Mouse (Mus musculus) kidney, embryonic 15.5 days (tissue): ENCODE results near the gene Ank. TPM values are rescaled to one million over a fixed set of nuclear protein-coding genes. Genes with fewer than 3 reads are reported as not detected.

Experiments used
- ATAC-seq: fragments of 200-750 bp; cut with Nextera tagmentation; replicated peaks from 2 replicates; pipeline ENCODE4 v1.8.0; 2017; ENCODE audit warnings: moderate TSS enrichment; ENCODE audit not compliant: low FRiP score
- H3K27ac ChIP-seq: fragments of 300-500 bp; sonication (generic); 2 replicates; pipeline ENCODE4 v1.5.1; 2015; ENCODE audit warnings: mild to moderate bottlenecking, inconsistent platforms
- H3K27me3 ChIP-seq: fragments of 300-500 bp; sonication (generic); 2 replicates; pipeline ENCODE4 v1.6.1; 2015; ENCODE audit warnings: inconsistent platforms
- H3K36me3 ChIP-seq: fragments of 300-500 bp; sonication (generic); 2 replicates; pipeline ENCODE4 v1.6.1; 2015; ENCODE audit warnings: inconsistent platforms
- H3K4me1 ChIP-seq: fragments of 300-500 bp; sonication (generic); 2 replicates; pipeline ENCODE4 v1.6.1; 2015; ENCODE audit warnings: inconsistent platforms
- H3K4me2 ChIP-seq: fragments of 300-500 bp; sonication (generic); 2 replicates; pipeline ENCODE4 v1.6.1; 2015; ENCODE audit warnings: moderate library complexity, mild to moderate bottlenecking, inconsistent platforms
- H3K4me3 ChIP-seq: fragments of 300-500 bp; sonication (generic); replicated peaks from 2 replicates; pipeline ENCODE4 v1.5.1; 2015; ENCODE audit warnings: mild to moderate bottlenecking, inconsistent platforms
- H3K9ac ChIP-seq: fragments of 300-500 bp; sonication (generic); 2 replicates; pipeline ENCODE4 v1.6.1; 2015; ENCODE audit warnings: mild to moderate bottlenecking, inconsistent platforms
- H3K9me3 ChIP-seq: fragments of 300-500 bp; sonication (generic); replicated peaks from 2 replicates; pipeline ENCODE4 v1.6.1; 2016; ENCODE audit warnings: inconsistent platforms
- WGBS: fragments of 180-500 bp; shearing (Covaris S2); methylation state at CpG from one replicate; pipeline ENCODE4 v1.1.7; 2015; ENCODE audit warnings: mixed read lengths; 5-methylcytosine and 5-hydroxymethylcytosine counted together
- polyA plus RNA-seq: library from polyadenylated mRNA; unstranded; fragments of >200 nt; fragmentation: Nextera tagmentation; extraction: Ambion mirVana; gene quantifications from 2 replicates; pipeline ENCODE4 v1.2.1, GENCODE M21; 2015

The Ank gene
- polyA plus RNA-seq, 1 experiment from 2014 or later = 8.8 TPM

DNA sequence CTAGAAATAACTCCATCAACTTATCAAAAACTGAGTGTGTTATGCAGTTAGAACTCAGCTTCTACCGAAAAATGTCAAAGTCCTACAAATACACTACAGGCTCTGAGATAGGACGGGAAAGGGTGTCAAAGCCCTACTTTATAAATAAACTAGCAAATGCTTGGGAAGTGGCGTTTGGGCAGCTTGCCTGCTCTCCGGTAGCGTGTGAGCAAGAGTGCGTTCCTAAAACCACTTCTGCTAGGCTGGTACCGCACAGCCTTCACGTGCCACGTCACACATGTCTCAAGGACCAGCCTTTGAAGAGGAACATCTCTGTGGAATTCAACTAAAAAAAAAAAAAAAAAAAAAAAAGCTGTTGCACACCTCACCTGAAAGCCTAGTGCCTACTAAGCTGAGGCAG lies 36.7 kb downstream of the Ank start:
- 77% methylated on average over 9 of the region's 9 CpGs for WGBS
- no peak overlapping the region for H3K4me2 ChIP-seq
- H3K4me3 ChIP-seq = no peak overlapping the region
- no peak overlapping the region for H3K9ac ChIP-seq
- H3K4me1 ChIP-seq = peaks cover 18% of the 10 kb centered on the region
- no peak for ATAC-seq
- no peaks in the 10 kb centered on the region for H3K36me3 ChIP-seq
- no peak overlapping the region for H3K27ac ChIP-seq
- no peaks in the 10 kb centered on the region for H3K27me3 ChIP-seq
- H3K9me3 ChIP-seq = no peaks in the 10 kb centered on the region

DNA sequence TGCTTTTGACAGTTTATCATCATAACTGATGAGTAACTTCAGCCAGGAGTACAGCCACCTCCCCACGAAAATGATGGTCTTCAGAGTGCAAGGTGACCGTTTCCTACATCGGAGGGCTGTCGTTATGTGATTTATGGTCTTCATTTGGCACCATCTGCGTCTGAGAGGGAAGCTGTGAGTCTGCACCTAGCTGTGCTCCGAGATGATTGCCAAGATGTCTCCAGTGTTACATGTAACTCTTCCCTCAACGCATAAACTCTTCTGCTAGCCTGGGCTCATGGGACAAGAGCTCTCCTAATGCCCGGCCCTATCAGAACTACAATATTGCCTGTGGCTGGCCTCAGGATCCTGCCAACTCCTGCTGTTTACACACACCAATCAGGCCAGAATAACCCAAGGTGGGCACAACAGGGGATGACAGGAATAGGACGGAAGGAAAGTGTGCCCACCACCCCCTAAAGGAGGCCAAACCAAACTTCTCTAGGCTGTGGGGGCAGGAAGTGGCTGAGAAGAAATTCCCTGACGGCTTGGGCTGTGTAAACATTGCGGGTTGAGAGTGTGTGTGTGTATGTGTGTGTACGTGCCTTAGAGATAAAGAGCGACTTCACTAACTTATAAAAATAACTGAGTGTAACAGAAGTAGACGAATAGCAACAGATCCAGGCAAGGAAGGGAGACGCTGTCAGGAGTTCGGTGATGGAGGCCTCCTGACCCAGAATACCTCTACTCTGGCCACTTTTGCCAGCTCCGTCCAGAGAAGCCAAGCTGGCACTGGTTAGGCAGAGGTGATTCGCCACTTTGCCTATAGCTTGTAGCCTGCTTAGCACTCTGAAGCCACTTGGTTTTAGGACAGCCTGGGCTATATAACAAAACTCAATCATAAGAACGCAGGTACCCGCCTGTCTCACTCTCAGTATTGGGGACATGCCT lies 37.6 kb downstream of the Ank start:
- Histone ChIP-seq H3K9ac (no peak overlapping the region), H3K36me3 (no peaks in the 10 kb centered on the region), H3K9me3 (no peaks in the 10 kb centered on the region), H3K27me3 (no peaks in the 10 kb centered on the region), H3K4me2 (no peak overlapping the region), H3K4me3 (no peak overlapping the region), H3K27ac (no peak overlapping the region), H3K4me1 (peaks cover 18% of the 10 kb centered on the region)
- 49% methylated on average over 20 of the region's 20 CpGs for WGBS
- no peak; the same call in 1 of the 2 replicates for ATAC-seq

DNA sequence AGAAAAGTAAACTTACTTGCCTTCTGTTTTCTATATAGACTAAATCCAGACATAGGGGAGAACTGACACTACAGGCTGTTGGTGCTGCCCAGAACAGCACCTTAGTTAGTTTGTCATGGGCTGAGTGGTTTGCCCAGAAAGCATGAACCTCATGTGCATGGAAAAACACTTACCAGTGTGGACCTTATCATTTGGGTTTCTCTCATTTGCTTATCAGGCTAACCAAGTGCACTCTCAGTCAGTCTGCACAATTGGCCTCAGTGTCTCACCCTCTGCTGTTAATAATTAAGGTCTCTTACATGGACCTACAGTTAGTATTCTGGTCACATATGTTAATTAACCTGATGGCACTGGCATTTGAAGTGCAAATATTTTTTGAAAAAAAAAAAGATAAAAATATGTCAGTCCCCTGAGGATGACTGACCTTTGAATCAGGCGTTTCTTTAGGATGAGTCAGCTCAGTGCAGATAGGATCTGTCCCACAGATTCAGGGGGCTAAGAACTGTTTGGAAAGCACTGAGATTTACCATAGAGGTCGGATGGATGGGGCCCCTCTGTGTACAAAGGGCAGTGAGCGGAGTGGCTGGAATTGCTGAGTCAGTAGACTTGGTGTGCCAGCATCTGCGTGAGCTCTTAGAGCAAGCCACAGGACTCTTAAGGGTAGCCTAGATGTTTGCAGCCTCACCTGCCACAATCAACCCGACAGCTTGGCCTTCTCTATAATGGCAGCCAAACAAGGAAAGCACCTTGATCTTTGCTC lies 39.8 kb downstream of the Ank start:
- Histone ChIP-seq H3K9ac (no peak overlapping the region), H3K27me3 (no peaks in the 10 kb centered on the region), H3K9me3 (no peaks in the 10 kb centered on the region), H3K36me3 (no peaks in the 10 kb centered on the region), H3K4me3 (no peak overlapping the region), H3K4me1 (peaks cover 18% of the 10 kb centered on the region), H3K27ac (no peak overlapping the region; the same call in 1 of the 2 replicates), H3K4me2 (no peak overlapping the region)
- peak; percentile 66; the same call in 1 of the 2 replicates for ATAC-seq
- WGBS = 57% methylated on average over 5 of the region's 5 CpGs

DNA sequence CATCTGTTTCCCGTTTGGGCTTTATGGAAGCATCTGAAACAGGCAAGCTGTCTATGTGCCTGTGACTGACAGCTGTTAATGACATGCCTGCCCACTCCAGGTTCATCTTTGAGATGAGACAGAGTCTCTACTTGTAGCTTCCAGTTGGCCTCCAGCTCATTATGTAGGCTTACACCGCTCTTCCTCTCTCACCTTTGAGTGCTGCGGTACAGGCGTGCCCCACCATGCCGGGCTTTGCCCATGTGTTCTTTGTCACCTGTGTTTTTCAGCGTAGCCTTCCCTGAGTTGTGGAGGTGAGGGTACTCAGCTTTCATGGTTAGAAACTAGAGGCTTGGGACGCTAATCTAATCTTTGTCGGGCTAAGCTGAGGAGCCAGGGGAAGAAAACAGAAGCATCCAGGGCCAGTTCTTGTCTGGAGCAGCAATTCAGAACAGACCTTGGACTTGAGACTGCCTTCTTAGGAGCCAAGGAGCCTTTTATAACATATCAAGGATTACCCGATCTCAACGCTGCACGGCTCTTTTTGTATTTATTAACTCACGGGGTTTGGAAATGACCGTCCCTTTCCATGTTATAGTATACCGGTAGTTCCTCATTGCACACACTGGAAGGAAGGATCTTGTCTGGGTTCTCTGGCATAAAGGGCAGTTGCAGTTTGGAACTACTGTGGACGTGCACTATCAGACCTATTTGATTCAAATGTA lies 40.6 kb downstream of the Ank start:
- no peak overlapping the region for H3K4me2 ChIP-seq
- H3K27me3 ChIP-seq = no peaks in the 10 kb centered on the region
- no peaks in the 10 kb centered on the region for H3K36me3 ChIP-seq
- H3K9me3 ChIP-seq = no peaks in the 10 kb centered on the region
- no peak overlapping the region for H3K9ac ChIP-seq
- WGBS = 90% methylated on average over 15 of the region's 15 CpGs
- H3K4me1 ChIP-seq = peaks cover 18% of the 10 kb centered on the region
- no peak overlapping the region for H3K27ac ChIP-seq
- ATAC-seq = 0 out of 2 replicates have a peak, but pooled peaks have one; percentile 7
- H3K4me3 ChIP-seq = no peak overlapping the region

DNA sequence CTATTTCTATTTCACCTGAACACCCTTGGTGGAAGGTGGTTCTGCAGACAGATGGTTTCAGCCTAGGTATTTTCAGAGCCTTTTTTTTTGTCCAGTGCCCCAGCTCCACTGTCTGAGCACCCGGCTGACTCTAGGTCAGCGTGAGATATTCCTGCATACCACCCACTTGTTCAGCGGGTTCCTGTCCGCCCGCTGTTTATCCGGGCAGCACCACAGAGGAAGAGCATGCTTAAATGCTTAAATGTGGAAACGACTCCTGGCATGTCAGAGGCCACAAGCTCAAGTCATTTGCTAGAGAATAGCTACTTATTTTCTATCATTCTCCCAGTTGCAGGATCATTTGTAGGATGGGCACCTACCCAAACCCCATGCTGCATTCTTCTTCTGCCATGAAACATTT lies 41.7 kb downstream of the Ank start:
- Histone ChIP-seq H3K27me3 (no peaks in the 10 kb centered on the region), H3K4me1 (peaks cover 18% of the 10 kb centered on the region), H3K4me3 (no peak overlapping the region), H3K9ac (no peak overlapping the region), H3K36me3 (no peaks in the 10 kb centered on the region), H3K9me3 (no peaks in the 10 kb centered on the region), H3K4me2 (no peak overlapping the region), H3K27ac (no peak overlapping the region)
- no peak for ATAC-seq
- WGBS = 84% methylated on average over 7 of the region's 7 CpGs

DNA sequence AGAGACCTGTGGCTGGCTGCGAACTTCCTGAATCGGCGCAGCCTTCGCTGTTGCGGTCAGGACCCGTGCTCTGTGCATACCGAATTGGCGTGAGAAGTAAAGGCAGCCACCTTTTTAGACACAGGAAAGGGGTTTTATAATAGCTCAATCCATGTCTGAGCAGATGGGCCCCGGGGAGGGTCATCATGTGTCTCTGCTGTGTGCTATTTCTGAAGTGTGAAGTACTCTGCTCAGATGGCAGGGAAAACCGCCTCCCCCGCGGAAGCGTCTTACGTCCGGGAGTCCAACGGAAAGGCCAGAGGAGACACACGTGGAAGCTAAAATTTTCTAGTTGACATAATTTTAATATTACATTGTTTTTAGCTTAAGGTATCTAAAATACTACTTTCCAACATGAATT lies 42.5 kb downstream of the Ank start:
- Histone ChIP-seq H3K27me3 (no peaks in the 10 kb centered on the region), H3K9me3 (no peaks in the 10 kb centered on the region), H3K9ac (no peak overlapping the region), H3K27ac (no peak overlapping the region), H3K36me3 (no peaks in the 10 kb centered on the region), H3K4me2 (no peak overlapping the region), H3K4me1 (peaks cover 11% of the 10 kb centered on the region), H3K4me3 (no peak overlapping the region)
- no peak for ATAC-seq
- 85% methylated on average over 17 of the region's 17 CpGs for WGBS

DNA sequence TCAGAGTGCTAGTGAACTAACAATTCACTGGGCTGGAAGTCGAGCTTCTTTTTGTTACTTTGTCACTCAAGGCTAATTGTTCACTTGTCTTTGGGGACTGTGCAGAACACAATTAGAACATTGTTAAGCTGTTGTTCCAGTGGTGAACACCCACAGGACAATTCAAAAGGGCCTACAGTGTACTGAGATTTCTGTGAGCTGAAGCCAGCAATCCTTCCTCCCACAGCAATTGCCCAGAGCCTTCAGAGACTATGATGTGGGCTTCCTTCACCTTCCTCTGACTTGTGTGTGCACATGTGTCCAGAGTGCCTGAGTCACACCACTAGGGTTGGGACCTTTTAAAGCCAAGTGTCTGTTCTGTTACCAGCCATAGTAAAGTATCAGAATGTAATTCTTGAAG lies 50.5 kb downstream of the Ank start:
- Histone ChIP-seq H3K36me3 (no peaks in the 10 kb centered on the region), H3K4me1 (0 out of 2 replicates have a peak, but pooled peaks cover 3% of the 10 kb centered on the region), H3K27me3 (no peaks in the 10 kb centered on the region), H3K9me3 (no peaks in the 10 kb centered on the region), H3K9ac (no peak overlapping the region), H3K4me3 (no peak overlapping the region), H3K4me2 (no peak overlapping the region), H3K27ac (no peak overlapping the region)
- ATAC-seq = no peak
- WGBS = 73% methylated on average over 1 of the region's 1 CpGs

DNA sequence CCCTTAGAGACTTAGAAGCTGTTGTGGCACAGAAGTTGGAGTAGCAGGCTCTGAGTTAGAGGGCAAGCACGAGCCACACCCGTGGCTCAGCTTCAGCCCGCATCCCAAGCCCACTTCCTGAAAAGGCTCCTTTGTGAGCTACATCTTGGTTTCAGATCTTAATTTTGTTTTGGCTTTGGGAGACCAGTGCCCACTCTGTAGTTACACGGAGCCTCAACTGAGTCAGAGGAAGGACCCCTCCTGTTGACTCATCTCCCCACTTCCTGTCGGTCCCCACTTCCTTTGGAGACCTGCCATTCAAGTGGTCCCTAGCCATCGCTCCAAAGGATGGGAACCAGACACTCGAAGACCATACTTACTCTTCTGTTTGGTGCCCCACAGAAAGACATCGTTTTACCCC lies 51.5 kb downstream of the Ank start:
- Histone ChIP-seq H3K9ac (no peak overlapping the region), H3K27ac (no peak overlapping the region), H3K9me3 (no peaks in the 10 kb centered on the region), H3K4me3 (no peak overlapping the region), H3K4me2 (no peak overlapping the region), H3K36me3 (no peaks in the 10 kb centered on the region), H3K27me3 (no peaks in the 10 kb centered on the region), H3K4me1 (0 out of 2 replicates have a peak, but pooled peaks cover 3% of the 10 kb centered on the region)
- 80% methylated on average over 8 of the region's 8 CpGs for WGBS
- no peak for ATAC-seq

DNA sequence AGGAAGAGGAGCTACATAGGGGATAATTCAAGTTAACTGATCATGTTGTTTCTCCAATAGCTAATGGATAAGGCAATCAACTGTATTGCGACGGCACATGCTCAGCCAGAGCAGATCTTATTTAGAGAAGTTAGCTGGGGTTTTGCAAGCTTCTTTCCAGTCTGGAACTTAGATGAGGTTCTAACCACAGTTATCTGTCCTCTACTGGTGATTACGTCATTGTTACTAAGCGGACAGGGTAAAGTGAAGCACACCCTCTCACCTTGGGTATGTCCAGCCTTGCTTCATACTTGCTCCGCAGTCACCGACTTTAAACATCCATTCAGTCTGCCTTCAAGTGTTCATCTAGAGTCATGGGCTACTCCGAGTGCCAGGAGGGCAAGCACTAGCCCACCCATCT lies 53.4 kb downstream of the Ank start:
- Histone ChIP-seq H3K27ac (no peak overlapping the region), H3K4me2 (no peak overlapping the region), H3K27me3 (no peaks in the 10 kb centered on the region), H3K4me3 (no peak overlapping the region), H3K4me1 (0 out of 2 replicates have a peak, but pooled peaks cover 3% of the 10 kb centered on the region), H3K9me3 (no peaks in the 10 kb centered on the region), H3K9ac (no peak overlapping the region), H3K36me3 (no peaks in the 10 kb centered on the region)
- WGBS = 96% methylated on average over 7 of the region's 7 CpGs
- no peak for ATAC-seq

DNA sequence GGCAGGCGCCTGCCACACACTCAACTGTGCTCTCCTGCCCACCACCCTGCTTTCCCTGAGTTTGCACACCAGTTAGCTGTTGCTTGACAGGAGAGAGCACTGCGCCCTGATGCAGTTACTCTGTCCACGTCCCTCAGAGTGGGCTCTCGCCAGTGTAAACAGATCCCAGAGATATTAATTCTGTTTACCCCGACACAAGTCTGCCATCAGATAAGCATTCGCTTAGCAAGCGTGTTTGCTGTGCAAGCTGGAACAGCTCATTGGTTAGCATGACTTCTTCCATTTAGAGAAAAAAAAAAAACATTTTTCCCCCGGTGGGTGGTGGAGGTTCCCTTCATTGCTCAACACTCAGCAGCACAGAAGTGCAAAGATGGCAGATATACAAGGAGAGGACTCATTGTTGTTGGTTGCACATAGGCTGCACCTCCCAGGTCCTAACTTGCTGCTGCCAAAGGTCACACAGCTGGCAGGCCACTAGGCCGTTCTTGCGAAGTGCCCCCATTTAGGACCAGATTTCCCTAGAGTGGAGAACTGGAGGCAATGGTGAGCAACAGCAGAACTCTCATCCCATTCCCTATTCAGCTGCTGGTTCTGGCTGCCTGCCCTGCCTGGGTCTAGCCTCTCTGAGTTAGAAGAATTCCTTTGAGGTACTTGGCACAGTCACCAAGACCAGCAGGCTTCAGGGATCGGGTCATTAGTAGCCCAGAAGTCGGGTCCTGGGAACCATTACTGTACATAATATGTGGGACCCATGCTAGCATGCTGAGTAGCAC lies 58.9 kb downstream of the Ank start:
- Histone ChIP-seq H3K36me3 (no peaks in the 10 kb centered on the region), H3K4me3 (no peak overlapping the region), H3K4me2 (no peak overlapping the region), H3K9ac (no peak overlapping the region), H3K9me3 (no peaks in the 10 kb centered on the region), H3K27ac (no peak overlapping the region), H3K4me1 (peaks cover 5% of the 10 kb centered on the region; the same call in 1 of the 2 replicates), H3K27me3 (no peaks in the 10 kb centered on the region)
- 55% methylated on average over 12 of the region's 12 CpGs for WGBS
- no peak for ATAC-seq

DNA sequence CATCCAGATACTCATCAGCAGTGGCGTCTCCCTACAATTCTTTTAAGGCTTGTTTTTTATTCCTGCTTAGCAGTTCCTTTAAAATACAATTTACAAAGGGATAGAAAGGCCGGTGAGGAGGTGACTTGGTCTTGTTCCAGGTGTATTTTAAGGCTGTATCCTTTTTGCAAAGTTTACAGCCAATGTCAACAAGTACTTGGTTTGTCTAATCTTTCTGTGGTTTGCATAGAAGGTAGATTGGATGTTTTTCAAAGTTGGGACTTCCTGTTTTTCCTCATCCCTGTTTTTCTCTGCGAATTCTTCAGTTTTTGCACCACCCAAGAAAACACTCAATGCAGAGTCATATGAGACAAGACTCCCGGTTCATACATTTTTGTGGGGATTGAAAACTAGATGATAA lies 62.4 kb downstream of the Ank start:
- no peak overlapping the region for H3K4me2 ChIP-seq
- peaks cover 5% of the 10 kb centered on the region; the same call in 1 of the 2 replicates for H3K4me1 ChIP-seq
- H3K27me3 ChIP-seq = no peaks in the 10 kb centered on the region
- 65% methylated on average over 4 of the region's 4 CpGs for WGBS
- H3K36me3 ChIP-seq = no peaks in the 10 kb centered on the region
- H3K9ac ChIP-seq = no peak overlapping the region
- H3K27ac ChIP-seq = no peak overlapping the region
- no peaks in the 10 kb centered on the region for H3K9me3 ChIP-seq
- no peak for ATAC-seq
- H3K4me3 ChIP-seq = no peak overlapping the region
